Mouse (Mus musculus) C3H10T1/2 (cell line): ENCODE data around the gene Mdfic. TPM values are rescaled to one million over a fixed set of nuclear protein-coding genes. Genes with fewer than 3 reads are reported as not detected.

Source experiments
- polyA plus RNA-seq, 2 experiments: library from polyadenylated mRNA; unstranded; fragments of >200 nt; fragmentation: generic; extraction: Trizol; gene quantifications; one replicate each; pipeline ENCODE4 v1.2.1; 2012; ENCODE audit warnings: missing spikeins in 2 of 2

The Mdfic gene
- polyA plus RNA-seq: 1 to 10 TPM in 1 of 2 experiments, under 1 TPM in 1; 0.57 to 6.5 TPM

GRCm38 (mm10) chr6:15720461-15720817 lies at the start of gene Mdfic:
Mdfic (plus strand) TSS chr6:15720661.

